In the genomic region with DNA sequence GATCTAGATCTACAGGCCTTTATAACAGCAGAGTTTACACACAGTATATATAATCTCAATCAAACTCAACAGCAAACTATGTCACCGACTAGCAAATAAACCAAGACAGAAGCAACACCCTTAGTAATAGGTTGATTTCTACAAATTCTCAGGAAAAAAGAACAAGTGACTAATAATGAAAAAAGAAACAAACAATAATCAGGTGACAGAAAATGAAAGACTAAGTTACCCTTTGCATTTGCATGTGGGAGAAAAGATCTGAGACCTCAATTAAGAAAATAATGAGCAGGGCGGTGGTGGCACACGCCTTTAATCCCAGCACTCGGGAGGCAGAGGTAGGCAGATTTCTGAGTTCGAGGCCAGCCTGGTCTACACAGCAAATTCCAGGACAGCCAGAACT, we compare ENCODE assay signal across 18 mouse cellular contexts.
"Had no signal": no experiment of that assay in that cellular context is flagged by ENCODE, and none has a peak within 500 bp of the region (broad histone marks: within the 10 kb centered on the region; RNA-seq: fewer than 3 reads in every experiment).

No protein-coding gene starts in this region.

- H3K9ac ChIP-seq: lung, embryonic 14.5 days; midbrain, embryonic 12.5 days; neural tube, embryonic 13.5 days; neural tube, embryonic 15.5 days had no signal

- DNase-seq: lung, embryonic 14.5 days; lung, postnatal 10 days; lung, postnatal 4 days; midbrain, embryonic 14.5 days; retina, postnatal 1 day; right cerebral cortex, adult 18-20 months; right cerebral cortex, postnatal 25 days; right cerebral cortex, postnatal 4 days; spleen, adult 18-20 months; thymus, adult 18-20 months; thymus, postnatal 14 days; thymus, postnatal 36 days had no signal

- H3K4me1 ChIP-seq: midbrain, embryonic 10.5 days; midbrain, embryonic 12.5 days had no signal

- H3K27ac ChIP-seq: midbrain, embryonic 10.5 days; midbrain, embryonic 12.5 days; neural tube, embryonic 13.5 days; neural tube, embryonic 15.5 days had no signal

- H3K9me3 ChIP-seq: midbrain, embryonic 10.5 days; midbrain, embryonic 12.5 days; neural tube, embryonic 13.5 days; neural tube, embryonic 15.5 days had no signal

- ATAC-seq: midbrain, embryonic 16.5 days had no signal

- H3K4me2 ChIP-seq: lung, embryonic 14.5 days; midbrain, embryonic 12.5 days; neural tube, embryonic 13.5 days; neural tube, embryonic 15.5 days had no signal

- H3K27me3 ChIP-seq: midbrain, embryonic 12.5 days; neural tube, embryonic 13.5 days; neural tube, embryonic 15.5 days had no signal

- H3K4me3 ChIP-seq: midbrain, embryonic 10.5 days; midbrain, embryonic 12.5 days; myocyte; neural tube, embryonic 13.5 days; neural tube, embryonic 15.5 days had no signal
